22 mouse cellular contexts compared by ENCODE assay signal in the genomic region with DNA sequence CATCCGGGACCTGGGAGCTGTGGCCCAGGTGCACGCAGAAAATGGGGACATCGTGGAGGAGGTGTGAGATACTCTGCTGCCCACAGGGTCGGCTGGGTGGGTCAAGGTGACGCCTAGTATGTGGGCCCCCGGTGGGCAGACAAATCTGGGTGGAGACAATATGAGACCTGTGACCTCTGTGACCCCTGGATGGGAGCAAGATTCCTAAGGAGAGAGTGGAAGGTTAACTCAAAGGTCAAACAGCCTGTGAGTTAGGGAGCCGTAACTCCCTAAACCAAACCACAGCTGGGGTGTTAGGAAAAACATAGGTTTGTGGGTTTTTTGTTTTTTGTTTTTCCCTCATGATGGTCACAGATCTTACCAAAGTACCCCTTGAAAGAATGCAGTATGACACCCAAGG. TPM values are rescaled to one million over a fixed set of nuclear protein-coding genes. Genes with fewer than 3 reads are reported as not detected.
DNase-seq lines count a peak whose midpoint lies in the region; ATAC-seq and TF ChIP-seq lines count a peak whose summit lies in the region.
"Had no signal": no experiment of that assay in that cellular context is flagged by ENCODE, and none has a peak within 500 bp of the region (broad histone marks: within the 10 kb centered on the region; RNA-seq: fewer than 3 reads in every experiment).

No protein-coding gene starts in this region.

- H3K4me3 ChIP-seq in cerebellum, adult 2 months (replicated peaks; ENCODE audit: insufficient read depth, low read depth, low read length), result no peak overlapping the region
- no peak overlapping the region for H3K4me3 ChIP-seq in gastrocnemius, adult 2 months
- H3K4me3 ChIP-seq in left cerebral cortex, adult 2 months, result no peak overlapping the region
- H3K4me3 ChIP-seq: embryonic facial prominence, embryonic 13.5 days; embryonic facial prominence, embryonic 15.5 days; erythroblast, embryonic 14.5 days; forebrain, embryonic 10.5 days; forebrain, embryonic 12.5 days had no signal

- TF ChIP-seq CTCF in cerebellum, adult 2 months (IDR thresholded peaks at IDR 0.05; ENCODE audit: borderline replicate concordance, insufficient read depth, low read depth, low read length), result no peak
- TF ChIP-seq CTCF in gastrocnemius, adult 2 months (IDR thresholded peaks at IDR 0.05), result no peak
- TF ChIP-seq CTCF in left cerebral cortex, adult 2 months (IDR thresholded peaks at IDR 0.05), result no peak

- WGBS in cerebellum, adult 2 months, result 81% methylated on average over 7 of the region's 7 CpGs

- peaks cover 75% of the 10 kb centered on the region for H3K4me1 ChIP-seq in cerebellum, adult 2 months (ENCODE audit: control insufficient read depth, insufficient read depth, low read length)
- H3K4me1 ChIP-seq: embryonic facial prominence, embryonic 13.5 days; embryonic facial prominence, embryonic 15.5 days; forebrain, embryonic 10.5 days had no signal

- no peak for ATAC-seq in cerebellum, adult (ENCODE audit: insufficient number of reproducible peaks, low FRiP score, low TSS enrichment)
- ATAC-seq: forebrain, embryonic 14.5 days; forebrain, embryonic 16.5 days had no signal

- intact Hi-C loops in gastrocnemius, adult 2 months (cut with DNase I), result no loop called here
- intact Hi-C loops in left cerebral cortex, adult 2 months (cut with DNase I), result no loop called here
- intact Hi-C loops in left cerebral cortex, postnatal 14 days (cut with DNase I), result no loop called here

- DNase-seq in cerebellum, adult 2 months, result peak in 1 of 2 experiments; percentile 37
- no peak for DNase-seq in cerebellum, postnatal 4 days (ENCODE audit: low spot score in 2 of 2)
- peak; percentile 60 for DNase-seq in cerebellum, adult 9-11 months
- DNase-seq in gastrocnemius, adult 2 months, result peak; percentile 8
- no peak for DNase-seq in gastrocnemius, postnatal 25 days
- no peak for DNase-seq in left cerebral cortex, adult 2 months (ENCODE audit: extremely low spot score in 1 of 2, low spot score in 2 of 2)
- DNase-seq in left cerebral cortex, postnatal 14 days (ENCODE audit: low spot score in 2 of 2), result no peak
- DNase-seq: adrenal gland, adult 2 months; adrenal gland, postnatal 10 days; adrenal gland, postnatal 25 days; embryo, embryonic 11 days had no signal

- peak overlapping the region; percentile 81 for H3K27ac ChIP-seq in cerebellum, adult 2 months (ENCODE audit: insufficient read depth, low read length)
- H3K27ac ChIP-seq in gastrocnemius, adult 2 months, result no peak overlapping the region
- peak overlapping the region; percentile 5; the same call in 1 of the 2 replicates for H3K27ac ChIP-seq in left cerebral cortex, adult 2 months
- H3K27ac ChIP-seq: embryonic facial prominence, embryonic 13.5 days; embryonic facial prominence, embryonic 15.5 days; forebrain, embryonic 10.5 days; forebrain, embryonic 12.5 days had no signal

- H3K27me3 ChIP-seq in cerebellum, adult 2 months (ENCODE audit: control insufficient read depth, insufficient read depth, low read length), result no peaks in the 10 kb centered on the region
- H3K27me3 ChIP-seq: embryonic facial prominence, embryonic 13.5 days; embryonic facial prominence, embryonic 15.5 days; forebrain, embryonic 12.5 days had no signal

- no peak for TF ChIP-seq POLR2A in cerebellum, adult 2 months (IDR thresholded peaks at IDR 0.05; ENCODE audit: borderline replicate concordance, insufficient read depth, low read length)

RNA-seq across cellular contexts. Expression of a gene that starts 8.0 kb away (rescaled TPM):
- polyA plus RNA-seq in cerebellum, adult 2 months (2012; rRNA removed), result 127 and 156 TPM in 2 replicates
- total RNA-seq in gastrocnemius, adult 2 months (2021), result under 1 TPM; 0.23 to 0.75 TPM
- under 1 TPM; 0.28 to 0.35 TPM for total RNA-seq in gastrocnemius, postnatal 25 days (2021)
- 10 to 100 TPM; 48.2 to 56.9 TPM for total RNA-seq in left cerebral cortex, adult 2 months (2021)
- 100 to 1,000 TPM; 103 to 107 TPM for total RNA-seq in left cerebral cortex, postnatal 14 days (2021)
- total RNA-seq: common myeloid progenitor, adult 5-6 weeks; MEL had no signal
- polyA plus RNA-seq: C2C12; erythroblast, embryonic 14.5 days had no signal

Comparison
In these comparisons a context has a peak if more than half of its experiments do, and no peak if none do; other contexts are left out.
1. DNase-seq: peak in cerebellum, adult 9-11 months (single experiment) and gastrocnemius, adult 2 months (single experiment); none in cerebellum, postnatal 4 days (0 of 2), gastrocnemius, postnatal 25 days (single experiment), left cerebral cortex, adult 2 months (0 of 2) and left cerebral cortex, postnatal 14 days (0 of 2).
2. RNA of a gene that starts 8.0 kb away (total RNA-seq): 103 to 107 TPM in left cerebral cortex, postnatal 14 days and 48.2 to 56.9 TPM in left cerebral cortex, adult 2 months; 0.23 to 0.75 TPM in gastrocnemius, adult 2 months and 0.28 to 0.35 TPM in gastrocnemius, postnatal 25 days; every median in the first group is over 10 times any median in the second.